Mouse (Mus musculus) heart, postnatal 0 days (tissue): ENCODE measurements at regions not wholly inside any gene's neighbourhood (a gene's known extent, or its start where the extent isn't known, plus 50 kb on each side); places are given as distances from the start of the nearest gene placed in this dataset.

Experiments used
- CTCF ChIP-seq: IDR thresholded peaks from 2 replicates; pipeline ENCODE4 v1.5.1; 2016; ENCODE audit warnings: antibody characterized with exemption, control low read depth, low read depth
- EP300 ChIP-seq: IDR thresholded peaks from 2 replicates; pipeline ENCODE4 v1.6.1; 2016; ENCODE audit warnings: antibody characterized with exemption, low read depth

GRCm38 (mm10) chr17:40418651-40419050 lies 99.6 kb upstream of the Crisp1 start:
- no peak for TF ChIP-seq CTCF
- TF ChIP-seq EP300 = no peak
